Mouse (Mus musculus) embryonic stem cell, embryonic (primary cell): Measurements from ENCODE around the gene Gstm7.
"Not testable (repeated sequence)": the region's sequence is repeated elsewhere in the genome, so short reads cannot be mapped to it uniquely, and the experiment has no call there.

ENCODE experiments used
- CTCF ChIA-PET, 4 experiments: fragments of 300-600 bp in 2 of 4; fragments of 350-600 bp in 2 of 4; sonication (Branson Sonifier 250); formaldehyde crosslinking; loops; one replicate each; lab custom pipeline; 2022; ENCODE audit warnings: inconsistent platforms in 2 of 4; lab: Charles Lee
- POLR2A ChIA-PET, 4 experiments: fragments of 300-600 bp in 2 of 4; fragments of 350-600 bp in 2 of 4; sonication (Branson Sonifier 250); formaldehyde crosslinking; loops; one replicate each; lab custom pipeline; 2022; ENCODE audit warnings: antibody characterized with exemption in 4 of 4, inconsistent platforms in 1 of 4; lab: Charles Lee

The Gstm7 gene

DNA sequence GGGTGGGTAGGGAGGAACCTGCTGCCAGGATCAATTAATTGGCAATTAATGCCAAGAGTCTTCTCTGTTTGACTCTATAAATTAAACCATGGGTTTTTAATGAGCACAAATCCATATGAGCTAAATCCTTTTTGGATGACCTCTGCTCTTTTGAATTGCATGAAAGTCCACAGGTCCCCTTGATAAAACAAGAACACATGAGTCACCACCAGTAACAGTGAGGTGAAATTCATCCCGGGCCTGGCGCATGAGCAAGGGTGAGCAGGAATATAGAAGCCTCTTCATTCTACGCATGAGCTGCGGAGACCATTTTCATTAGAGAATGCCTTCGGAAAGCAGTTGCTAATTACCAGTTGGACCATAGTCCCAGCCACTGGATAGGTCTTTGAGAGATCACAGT lies 11.3 kb downstream of the Gstm7 start:
- POLR2A ChIA-PET, result interaction anchor here in 3 of 4 experiments (0.6 to 2.2 kb wide), 6 partner anchors 10 to 587 kb away, joined by 3 to 11 read pairs (median 3); partner anchors contain the start of genes Gstm7 (in 1 of the 3) and Psma5 (in 1 of the 3)
- CTCF ChIA-PET, result interaction anchor here in 2 of 4 experiments (0.6 to 2.5 kb wide), 4 partner anchors 53 to 464 kb away, joined by 3 to 9 read pairs (median 4); no protein-coding TSS in a partner anchor

- ChIA-PET CTCF (interaction anchor here (0.6 to 3.1 kb wide), 33 partner anchors 10 to 1112 kb away, joined by 3 to 18 read pairs (median 4); partner anchors contain the start of genes Gstm6 (in 2 of the 4) and Gstm7 (in 2 of the 4)), POLR2A (interaction anchor here in 3 of 4 experiments (0.6 to 1.7 kb wide), 8 partner anchors 7 to 339 kb away, joined by 3 to 4 read pairs (median 3); partner anchors contain the start of genes Gstm7 (in 2 of the 3), Ampd2 (in 1 of the 3) and Psma5 (in 1 of the 3))
Observed at GRCm38 (mm10) chr3:107917783-107918408, 13.7 kb downstream of the Gstm7 start.

- CTCF ChIA-PET, result interaction anchor here (0.6 to 3.1 kb wide), 25 partner anchors 9 to 1425 kb away, joined by 3 to 18 read pairs (median 4); partner anchors contain the start of genes Gstm6 (in 2 of the 4) and Gstm7 (in 2 of the 4)
Observed at GRCm38 (mm10) chr3:107917097-107917496, 14.5 kb downstream of the Gstm7 start.

GRCm38 (mm10) chr3:107916674-107917073 lies 14.9 kb downstream of the Gstm7 start:
- CTCF ChIA-PET, result interaction anchor here (0.9 to 3.1 kb wide), 10 partner anchors 14 to 53 kb away, joined by 3 to 18 read pairs (median 8); partner anchors contain the start of genes Gstm6 (in 1 of the 4) and Gstm7 (in 1 of the 4)
- POLR2A ChIA-PET, result interaction anchor here in 2 of 4 experiments (0.8 to 1.6 kb wide), 4 partner anchors 27 to 340 kb away, joined by 3 to 5 read pairs (median 3); partner anchors contain the start of genes Atxn7l2 (in 1 of the 2), Gstm6 (in 1 of the 2) and Psma5 (in 1 of the 2)

More at GRCm38 (mm10) chr3:107917097-107917496, 14.5 kb downstream of the Gstm7 start:
- POLR2A ChIA-PET, result interaction anchor here in 3 of 4 experiments (0.6 to 1.7 kb wide), 10 partner anchors 8 to 340 kb away, joined by 3 to 5 read pairs (median 3); partner anchors contain the start of genes Gstm7 (in 2 of the 3), Ampd2 (in 1 of the 3), Atxn7l2 (in 1 of the 3) and Gstm6 (in 1 of the 3)

- ChIA-PET POLR2A (interaction anchor here in 1 of 4 experiments (0.6 to 0.9 kb wide), 2 partner anchors 11 to 475 kb away, joined by 3 read pairs; partner anchors contain the start of gene Gstm5), CTCF (interaction anchor here in 1 of 4 experiments (0.6 kb wide), 1 partner anchor 306 kb away, joined by 3 read pairs; no protein-coding TSS in a partner anchor)
Observed at GRCm38 (mm10) chr3:107905942-107906341, 25.7 kb downstream of the Gstm7 start.

DNA sequence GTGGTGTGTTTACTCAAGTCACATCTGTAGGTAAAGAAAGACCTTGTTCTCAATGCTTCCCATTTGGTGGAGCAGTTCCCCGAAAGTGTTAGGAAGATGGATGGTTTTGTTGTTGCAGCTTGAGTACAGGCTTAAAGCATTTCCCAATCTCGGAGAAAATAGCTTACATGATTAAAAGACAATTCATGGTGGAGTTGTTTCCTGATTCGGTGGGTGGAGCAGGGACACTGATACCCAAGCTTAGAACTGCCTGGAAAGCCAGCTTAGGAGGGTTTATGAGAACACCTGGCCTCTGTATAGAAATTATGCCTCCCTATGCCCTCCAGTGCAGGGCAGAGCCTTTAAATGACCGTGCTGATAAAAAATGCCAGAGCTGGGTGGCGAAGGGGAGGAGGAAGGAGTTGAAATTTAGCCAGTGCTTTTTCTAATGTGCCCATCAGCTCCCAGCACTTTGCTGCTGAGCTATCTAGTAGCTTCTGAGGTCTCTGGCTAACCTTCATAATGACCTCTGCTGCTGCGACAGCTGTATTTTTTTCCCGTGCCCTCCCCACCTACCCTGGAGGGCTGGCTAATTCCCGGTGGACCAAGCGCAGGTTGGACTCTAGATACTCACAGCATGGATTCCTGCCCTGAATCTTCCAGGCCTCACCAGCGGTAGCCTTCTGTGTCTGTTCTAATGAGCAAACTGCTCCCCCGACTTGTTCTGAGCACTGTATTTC lies 30.5 kb downstream of the Gstm7 start:
- POLR2A ChIA-PET, result interaction anchor here in 1 of 4 experiments (0.9 kb wide), 1 partner anchor 30 kb away, joined by 3 read pairs; the partner anchor contains the start of gene Gstm7
- CTCF ChIA-PET, result no interaction called here

DNA sequence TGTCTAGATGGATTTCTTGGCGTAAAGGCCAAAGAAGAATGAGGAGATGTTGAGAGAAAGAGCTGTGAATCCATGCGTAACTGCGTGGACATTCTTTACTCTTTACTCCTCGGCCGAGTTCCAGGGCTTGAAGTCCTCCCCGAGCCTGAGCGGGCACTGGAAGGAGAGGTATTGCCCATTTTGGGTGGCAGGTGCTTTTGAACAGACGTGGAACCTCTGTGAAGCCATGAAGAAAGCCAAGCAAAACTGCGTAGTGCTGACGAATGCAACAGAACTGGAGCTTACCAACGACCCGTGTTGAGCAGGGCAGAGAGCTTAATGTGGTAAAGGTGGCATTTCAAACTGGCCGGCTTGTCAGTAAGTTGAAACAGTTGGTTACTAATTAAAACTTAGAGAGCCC lies 32.9 kb downstream of the Gstm7 start:
- CTCF ChIA-PET, result interaction anchor here in 3 of 4 experiments (0.6 to 1.4 kb wide), 3 partner anchors 32 to 109 kb away, joined by 3 to 5 read pairs (median 5); partner anchors contain the start of gene Gstm7 (in 1 of the 3)
- POLR2A ChIA-PET, result interaction anchor here in 1 of 4 experiments (0.5 to 1.2 kb wide), 3 partner anchors 22 to 483 kb away, joined by 3 read pairs; no protein-coding TSS in a partner anchor

GRCm38 (mm10) chr3:107895720-107896569 lies 35.7 kb downstream of the Gstm7 start, which contains the start of gene Gstm5:
Gstm5 (plus strand) TSS chr3:107895821.
- ChIA-PET POLR2A (interaction anchor here in 1 of 4 experiments (0.6 to 1.1 kb wide), 3 partner anchors 10 to 36 kb away, joined by 3 to 4 read pairs (median 4); partner anchors contain the start of gene Gstm7), CTCF (interaction anchor here in 2 of 4 experiments (0.6 to 1.8 kb wide), 4 partner anchors 32 to 250 kb away, joined by 3 to 5 read pairs (median 3); partner anchors contain the start of genes Gnai3 (in 1 of the 2) and Gstm7 (in 1 of the 2))

DNA sequence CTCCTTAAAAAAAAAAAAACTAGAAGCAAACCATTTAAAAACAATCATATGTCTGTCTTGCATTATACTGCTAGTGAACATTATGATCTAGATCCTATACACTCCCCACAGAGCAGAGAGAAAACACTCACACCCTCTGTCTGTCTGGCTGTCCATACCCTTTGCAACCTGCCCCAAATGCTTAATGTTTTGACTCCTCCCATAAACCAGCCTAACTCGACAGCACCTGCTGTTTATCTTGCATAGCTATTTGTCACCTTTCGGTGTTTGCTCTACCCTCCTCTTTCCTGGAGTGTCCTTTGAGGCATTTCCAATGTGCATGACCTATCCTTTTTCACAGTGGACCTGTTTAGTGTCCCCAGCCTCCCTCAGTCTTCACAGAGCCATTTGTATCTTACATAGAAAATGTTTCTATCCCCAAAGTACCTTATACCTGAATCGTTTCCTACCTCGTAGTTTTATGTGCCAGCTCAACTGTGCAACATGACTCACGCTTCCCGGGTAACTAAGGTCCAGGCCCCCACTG lies 36.4 kb downstream of the Gstm7 start:
- ChIA-PET CTCF (interaction anchor here in 1 of 4 experiments (0.6 to 1.8 kb wide), 2 partner anchors 36 to 250 kb away, joined by 3 to 5 read pairs; partner anchors contain the start of genes Gnai3 and Gstm7), POLR2A (interaction anchor here in 1 of 4 experiments (0.8 kb wide), 1 partner anchor 11 kb away, joined by 3 read pairs; no protein-coding TSS in a partner anchor)

- POLR2A ChIA-PET, result not testable (repeated sequence)
Observed at GRCm38 (mm10) chr3:107889236-107889635, 42.4 kb downstream of the Gstm7 start.

GRCm38 (mm10) chr3:107887674-107888495 lies 43.7 kb downstream of the Gstm7 start:
- CTCF ChIA-PET, result interaction anchor here in 1 of 4 experiments (1.1 kb wide), 1 partner anchor 21 kb away, joined by 3 read pairs; no protein-coding TSS in a partner anchor
- POLR2A ChIA-PET, result no interaction called here

More at GRCm38 (mm10) chr3:107889236-107889635, 42.4 kb downstream of the Gstm7 start:
- CTCF ChIA-PET, result not testable (repeated sequence)

DNA sequence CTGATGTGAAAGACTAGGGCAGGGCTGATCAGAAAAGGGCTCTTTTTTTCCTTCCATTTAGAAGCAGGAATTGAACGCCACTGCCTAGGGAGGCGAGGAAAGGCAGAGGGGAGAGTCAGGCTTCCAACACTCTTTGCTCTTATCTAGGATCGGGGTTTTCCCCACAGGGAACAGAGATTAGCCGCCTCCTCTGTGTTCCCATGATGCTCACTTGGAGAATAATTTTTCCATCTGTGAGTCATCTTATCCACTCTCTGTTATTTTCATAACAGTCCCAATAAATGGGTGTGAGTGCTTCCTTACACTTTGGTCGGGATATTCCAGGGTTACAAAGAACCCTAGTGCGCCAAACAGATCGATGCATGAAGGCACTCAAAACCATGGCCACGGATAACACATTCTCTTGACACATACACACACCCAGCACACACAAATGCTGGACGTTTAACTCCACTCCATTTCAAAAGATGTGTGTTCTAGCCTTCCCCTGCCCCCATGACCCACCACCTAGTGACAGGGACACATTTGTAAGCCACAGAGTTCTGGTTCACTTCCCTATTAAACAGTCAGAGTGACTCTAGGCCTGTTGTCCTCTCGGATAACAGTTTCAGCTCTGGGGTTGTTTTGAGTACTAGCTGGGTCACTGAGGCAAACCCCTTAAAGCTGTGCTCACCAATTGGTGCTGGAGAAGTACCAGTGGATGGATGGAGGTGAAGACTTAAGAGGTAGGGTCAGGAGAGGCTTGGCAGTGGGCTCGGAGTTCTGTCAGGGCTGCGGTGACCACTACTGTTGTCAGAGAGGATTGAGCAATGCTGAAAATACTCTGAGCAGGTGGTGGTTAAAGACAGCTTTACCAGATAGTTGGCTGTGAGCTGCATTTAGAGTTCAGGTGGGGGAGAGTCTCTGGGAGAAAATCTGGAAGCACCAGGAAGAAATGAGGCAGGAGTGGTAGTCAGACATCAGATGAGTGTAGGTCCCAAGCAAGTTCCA lies 53.6 kb downstream of the Gstm7 start:
- ChIA-PET CTCF (interaction anchor here in 3 of 4 experiments (1.3 to 1.6 kb wide), 4 partner anchors 11 to 14 kb away, joined by 3 to 5 read pairs (median 4); no protein-coding TSS in a partner anchor), POLR2A (interaction anchor here in 2 of 4 experiments (1.1 kb wide), 2 partner anchors 9 to 11 kb away, joined by 3 read pairs; no protein-coding TSS in a partner anchor)

- ChIA-PET CTCF (interaction anchor here (0.7 to 1.5 kb wide), 5 partner anchors 9 to 13 kb away, joined by 3 to 5 read pairs (median 3); no protein-coding TSS in a partner anchor), POLR2A (interaction anchor here in 1 of 4 experiments (1.1 kb wide), 1 partner anchor 10 kb away, joined by 3 read pairs; no protein-coding TSS in a partner anchor)
Observed at GRCm38 (mm10) chr3:107877005-107877404, 54.6 kb downstream of the Gstm7 start, which contains the start of gene Eps8l3. Eps8l3 (plus strand) TSS chr3:107877229.
